Mouse (Mus musculus) ZHBTc4 (cell line): ENCODE data around the gene Fam217a.
"Not testable (repeated sequence)": the region's sequence is repeated elsewhere in the genome, so short reads cannot be mapped to it uniquely, and the experiment has no call there.

Source experiments
- DNase-seq: peaks from one replicate; pipeline ENCODE4 v3.0.0-alpha.2; 2011; ENCODE audit warnings: low read depth, low spot score

Fam217a gene

GRCm38 (mm10) chr13:34874736-34875135, 49.4 kb downstream of the Fam217a start:
- not testable (repeated sequence) for DNase-seq

- peak; percentile 98 for DNase-seq
Measured at GRCm38 (mm10) chr13:34873801-34874681, 50.1 kb downstream of the Fam217a start.

GRCm38 (mm10) chr13:34864420-34865169, 59.5 kb downstream of the Fam217a start:
- DNase-seq: peak; percentile 80

- DNase-seq: not testable (repeated sequence)
Measured at GRCm38 (mm10) chr13:34861166-34861565, 62.9 kb downstream of the Fam217a start.
